Mouse (Mus musculus): ENCODE results near the gene Ppib. TPM values are rescaled to one million over a fixed set of nuclear protein-coding genes. Genes with fewer than 3 reads are reported as not detected.

Ppib gene
- total RNA-seq, 2 experiments from 2014 or later, result 114 to 138 TPM

DNA sequence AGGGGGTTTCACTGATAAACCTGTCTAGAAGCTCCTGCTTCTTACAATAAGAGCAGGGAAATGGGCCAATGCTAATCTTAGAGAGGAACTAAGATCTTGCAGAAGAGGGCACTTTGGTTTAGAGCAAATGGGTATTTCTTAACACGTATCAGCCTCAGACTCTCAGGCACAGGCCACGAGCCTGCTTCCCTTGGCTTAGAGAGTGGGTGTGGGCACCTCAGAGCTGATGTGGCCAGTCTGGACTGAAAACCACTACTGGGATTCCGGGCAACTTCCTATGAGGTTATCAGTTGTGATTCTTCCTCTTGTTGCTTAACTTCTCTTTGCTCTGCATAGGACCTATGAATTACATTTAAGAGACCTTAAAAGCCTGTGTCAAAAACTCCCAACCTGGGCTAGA lies 54.3 kb downstream of the Ppib start:
- intact Hi-C loops (cut with DNase I; ENCODE audit: low total_unique reads), result no loop called here
- no peak for DNase-seq

Other genes with a start within 250 kb of the Ppib start
- 10 to 100 TPM; 15.8 to 18.8 TPM for gene Zfp609, start 232.7 kb upstream of the Ppib start, total RNA-seq (2021)
- gene Pclaf, start 170.0 kb upstream of the Ppib start, total RNA-seq (2021), result 1 to 10 TPM; 4.0 to 4.3 TPM
- gene Trip4, start 151.4 kb upstream of the Ppib start, total RNA-seq (2021), result 10 to 100 TPM; 14.9 to 15.6 TPM
- gene Csnk1g1, start 151.3 kb upstream of the Ppib start, total RNA-seq (2021), result 1 to 10 TPM; 6.1 to 7.4 TPM
- gene Snx22, start 9.5 kb downstream of the Ppib start, total RNA-seq (2021), result under 1 TPM; 0.41 to 0.55 TPM
- 10 to 100 TPM; 23.8 to 24.0 TPM for gene Snx1, start 66.4 kb downstream of the Ppib start, total RNA-seq (2021)
- gene Ciao2a, start 66.4 kb downstream of the Ppib start, total RNA-seq (2021), result 10 to 100 TPM; 35.7 to 38.3 TPM
- 10 to 100 TPM; 19.7 to 22.2 TPM for gene Dapk2, start 98.0 kb downstream of the Ppib start, total RNA-seq (2021)